Mouse (Mus musculus): ENCODE measurements around the gene Mdm1.
"Not testable (repeated sequence)": the region's sequence is repeated elsewhere in the genome, so short reads cannot be mapped to it uniquely, and the experiment has no call there.

Mdm1 gene

DNA sequence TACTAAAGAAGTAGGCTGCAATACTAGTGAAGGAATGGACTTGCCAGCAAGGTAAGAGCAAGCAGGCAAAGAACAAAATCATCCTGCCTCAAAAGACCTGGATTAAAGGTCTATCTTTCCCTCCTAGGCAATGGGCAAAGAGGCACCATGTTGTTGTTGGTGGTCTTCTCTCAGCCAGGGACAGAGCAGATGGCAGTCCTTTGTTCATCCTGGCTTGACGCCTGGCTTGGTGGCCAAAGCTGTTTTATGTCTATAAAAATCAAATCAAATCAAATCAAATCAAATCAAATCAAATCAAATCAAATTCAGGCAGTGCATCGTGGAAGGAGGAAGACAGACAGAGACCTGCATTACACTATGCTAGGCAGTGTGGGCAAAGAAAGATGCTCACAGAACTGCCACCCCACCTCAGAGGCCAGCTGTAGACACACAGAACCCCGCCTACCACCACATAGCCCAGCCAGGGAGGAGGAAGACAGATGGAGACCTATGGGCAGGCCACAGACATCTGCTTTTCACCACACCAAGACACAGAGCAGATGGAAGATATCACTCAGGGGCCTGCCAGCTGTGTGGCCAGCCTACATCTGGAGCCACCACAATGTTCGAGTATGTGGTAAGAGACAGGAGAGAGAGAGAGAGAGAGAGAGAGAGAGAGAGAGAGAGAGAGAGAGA is 74.2 kb downstream of the Mdm1 start:
- not testable (repeated sequence) for DNase-seq (ENCODE audit: low spot score in 2 of 2)
